Mouse (Mus musculus) common myeloid progenitor, adult 5-6 weeks (primary cell): ENCODE results near the gene Gm10272. TPM values are rescaled to one million over a fixed set of nuclear protein-coding genes. Genes with fewer than 3 reads are reported as not detected.
"Not testable (repeated sequence)": the region's sequence is repeated elsewhere in the genome, so short reads cannot be mapped to it uniquely, and the experiment has no call there.

Source experiments
- ATAC-seq: replicated peaks from 2 replicates; pipeline ENCODE4 v1.8.0; 2016; ENCODE audit warnings: low read depth, mild to moderate bottlenecking, moderate TSS enrichment, inconsistent platforms; ENCODE audit not compliant: poor library complexity, severe bottlenecking
- total RNA-seq: library from RNA; stranded (forward); fragments of 200-1000, 187-1606 nt; gene quantifications from 2 replicates; pipeline ENCODE4 v1.2.3, GENCODE M21; 2017

Gene Gm10272
- total RNA-seq, 1 experiment from 2014 or later = not detected

GRCm38 (mm10) chr10:77724855-77725254 lies 18.4 kb downstream of the Gm10272 start:
- no peak for ATAC-seq

- ATAC-seq = no peak
These were observed 19.8 kb downstream of the Gm10272 start, which contains the start of gene Gm10100 for GRCm38 (mm10) chr10:77726186-77726585. TSS of gene Gm10100 (plus strand) at chr10:77726486.

- ATAC-seq = no peak
These were observed 21.9 kb downstream of the Gm10272 start for GRCm38 (mm10) chr10:77728280-77728679.

GRCm38 (mm10) chr10:77729241-77729640 lies 22.8 kb downstream of the Gm10272 start:
- no peak for ATAC-seq

- ATAC-seq = no peak
These were observed 29.5 kb downstream of the Gm10272 start for GRCm38 (mm10) chr10:77735928-77736327.

- ATAC-seq = no peak
These were observed 32.5 kb downstream of the Gm10272 start for GRCm38 (mm10) chr10:77738929-77739328.

- not testable (repeated sequence) for ATAC-seq
These were observed 35.7 kb downstream of the Gm10272 start, which contains the start of gene Gm18596 for GRCm38 (mm10) chr10:77741924-77742688. TSS of gene Gm18596 (minus strand) at chr10:77742638.

- not testable (repeated sequence) for ATAC-seq
These were observed 44.3 kb downstream of the Gm10272 start for GRCm38 (mm10) chr10:77750686-77751085.

- ATAC-seq = not testable (repeated sequence)
These were observed 44.8 kb downstream of the Gm10272 start, which contains the start of gene Gm9736 for GRCm38 (mm10) chr10:77751254-77751653. TSS of gene Gm9736 (minus strand) at chr10:77751354.

- ATAC-seq = not testable (repeated sequence)
These were observed 45.9 kb downstream of the Gm10272 start for GRCm38 (mm10) chr10:77752312-77752711.

GRCm38 (mm10) chr10:77753448-77753847 lies 47.0 kb downstream of the Gm10272 start:
- ATAC-seq = no peak

Other genes with a start within 250 kb of the Gm10272 start
- 23.1 and 32.5 TPM in 2 replicates for gene Fam207a, start 190.8 kb upstream of the Gm10272 start, total RNA-seq
- 12.4 and 18.4 TPM in 2 replicates for gene Itgb2, start 176.4 kb upstream of the Gm10272 start, total RNA-seq
- 35.5 and 47.4 TPM in 2 replicates for gene Pttg1ip, start 124.9 kb upstream of the Gm10272 start, total RNA-seq
- gene Sumo3, start 100.5 kb upstream of the Gm10272 start, total RNA-seq = 147 and 170 TPM in 2 replicates
- gene Gm49325, start 100.4 kb upstream of the Gm10272 start, total RNA-seq = not detected in 2 replicates
- 27.0 and 37.2 TPM in 2 replicates for gene Ube2g2, start 84.4 kb upstream of the Gm10272 start, total RNA-seq
- gene Tspear, start 20.1 kb upstream of the Gm10272 start, total RNA-seq = 0.87 and 1.2 TPM in 2 replicates
- gene Gm19402, start 15.9 kb upstream of the Gm10272 start, total RNA-seq = not detected in 2 replicates
- not detected in 2 replicates for gene Gm9508, start 9.4 kb upstream of the Gm10272 start, total RNA-seq
- not detected in 2 replicates for gene Gm10024, start 4.8 kb downstream of the Gm10272 start, total RNA-seq
- gene Gm10142, start 9.2 kb downstream of the Gm10272 start, total RNA-seq = not detected in 2 replicates
- gene Krtap12-1, start 14.0 kb downstream of the Gm10272 start, total RNA-seq = not detected in 2 replicates
- gene Gm10100, start 19.9 kb downstream of the Gm10272 start, total RNA-seq = not detected in 2 replicates
- not detected in 2 replicates for gene Gm18596, start 36.0 kb downstream of the Gm10272 start, total RNA-seq
- gene Gm9736, start 44.7 kb downstream of the Gm10272 start, total RNA-seq = not detected in 2 replicates
- not detected in 2 replicates for gene Gm3233, start 53.1 kb downstream of the Gm10272 start, total RNA-seq
- gene Gm3238, start 64.7 kb downstream of the Gm10272 start, total RNA-seq = not detected in 2 replicates
- gene Gm7138, start 70.3 kb downstream of the Gm10272 start, total RNA-seq = not detected in 2 replicates
- gene Gm3250, start 75.9 kb downstream of the Gm10272 start, total RNA-seq = not detected in 2 replicates
- not detected in 2 replicates for gene Gm7137, start 81.6 kb downstream of the Gm10272 start, total RNA-seq
- gene Gm9639, start 88.5 kb downstream of the Gm10272 start, total RNA-seq = not detected in 2 replicates
- gene Gm19668, start 92.5 kb downstream of the Gm10272 start, total RNA-seq = not detected in 2 replicates
- gene Gm9507, start 105.2 kb downstream of the Gm10272 start, total RNA-seq = not detected in 2 replicates
- not detected in 2 replicates for gene Gm2696, start 108.1 kb downstream of the Gm10272 start, total RNA-seq
- not detected in 2 replicates for gene Krtap10-4, start 120.5 kb downstream of the Gm10272 start, total RNA-seq
- not detected in 2 replicates for gene Krtap10-10, start 129.3 kb downstream of the Gm10272 start, total RNA-seq
- not detected in 2 replicates for gene Gm36176, start 140.2 kb downstream of the Gm10272 start, total RNA-seq
- gene Gm10318, start 146.2 kb downstream of the Gm10272 start, total RNA-seq = not detected in 2 replicates
- not detected in 2 replicates for gene Gm3285, start 155.3 kb downstream of the Gm10272 start, total RNA-seq
- gene Lrrc3, start 195.9 kb downstream of the Gm10272 start, total RNA-seq = 0.23 TPM in 1 of 2 replicates, not detected in the other